Mouse (Mus musculus) CD4-positive, CD25-positive, alpha-beta regulatory T cell, adult 4 months (primary cell): ENCODE measurements at regions not wholly inside any gene's neighbourhood (a gene's known extent, or its start where the extent isn't known, plus 50 kb on each side); places are given as distances from the start of the nearest gene placed in this dataset.

Source experiments
- ATAC-seq: one replicate; pipeline ENCODE4 v1.8.0; 2017

DNA sequence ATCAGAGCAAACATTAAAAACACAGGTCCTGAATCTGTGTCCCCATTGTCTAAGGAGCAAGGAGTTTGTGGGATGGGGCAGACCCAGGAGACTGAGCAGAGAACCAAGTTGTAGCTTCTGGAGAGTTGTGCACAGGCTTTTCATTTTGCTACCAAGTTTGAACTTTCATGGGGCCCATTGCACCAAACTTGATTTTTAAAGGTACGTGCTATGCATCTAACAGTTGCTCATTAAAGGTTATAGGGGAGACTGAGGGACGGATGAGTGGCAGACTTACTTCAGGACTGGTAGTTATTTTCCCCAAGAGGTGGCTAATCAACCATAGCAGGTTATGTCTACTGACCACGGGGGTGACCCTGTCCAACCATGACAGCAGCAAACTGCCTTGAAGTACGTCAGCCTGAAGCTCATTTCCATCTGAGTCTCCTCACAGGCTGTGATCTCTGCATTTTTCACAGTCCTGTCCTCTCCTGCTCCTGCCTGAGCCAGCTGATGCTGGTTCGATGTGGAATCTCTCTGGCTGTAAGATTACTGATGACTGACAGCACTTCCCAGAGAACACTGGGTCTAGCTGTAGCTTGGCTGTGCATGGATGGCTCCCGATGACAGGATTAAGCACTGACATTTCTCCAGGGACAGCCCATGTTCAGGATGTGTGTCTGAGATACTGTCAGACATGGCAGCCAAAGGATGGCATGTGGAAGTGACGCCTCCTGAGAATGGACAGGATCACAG, 590.9 kb upstream of the Plxna2 start:
- no peak for ATAC-seq

GRCm38 (mm10) chr1:194026213-194026612, 591.8 kb upstream of the Plxna2 start:
- ATAC-seq: no peak

DNA sequence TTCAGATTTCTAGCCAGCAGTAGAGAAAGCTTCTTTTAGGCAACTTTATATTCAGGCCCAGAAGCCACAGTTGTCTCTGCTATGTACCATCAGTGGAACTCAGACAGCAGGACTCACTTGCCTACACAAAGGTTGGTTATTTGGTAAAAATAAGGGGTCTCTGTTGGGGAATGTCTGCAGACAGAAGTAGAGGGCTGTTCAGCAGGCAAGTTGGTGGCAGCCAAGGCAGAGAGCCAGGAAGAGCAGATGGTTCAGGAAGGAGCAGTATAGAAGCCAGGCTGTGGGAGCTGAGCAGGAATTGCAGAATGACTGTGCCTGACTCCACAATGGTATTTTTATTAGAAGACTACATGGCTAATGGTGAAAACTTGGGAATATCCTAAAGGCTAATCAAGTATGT, 598.7 kb upstream of the Plxna2 start:
- ATAC-seq: no peak

DNA sequence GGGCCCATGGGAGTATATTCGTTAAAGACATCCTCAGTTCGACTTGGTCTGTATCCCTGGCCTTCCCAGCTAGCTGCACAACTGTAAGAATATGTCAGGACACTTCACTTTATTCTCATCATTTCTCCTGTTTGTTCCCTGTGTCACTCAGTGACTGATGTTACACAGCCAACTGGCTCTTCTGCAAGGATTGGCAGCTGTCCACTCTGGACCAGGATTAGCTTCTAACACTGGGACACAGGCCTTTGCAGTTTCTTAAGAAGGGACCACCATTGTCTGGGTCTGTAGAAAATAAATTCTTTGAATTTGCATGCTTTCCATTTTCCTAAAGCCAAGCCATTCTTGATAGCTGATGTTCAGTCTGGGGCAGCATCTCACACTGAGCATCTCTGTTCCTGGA, 622.1 kb upstream of the Camk1g start:
- ATAC-seq: no peak

- ATAC-seq: no peak
These were observed 620.0 kb upstream of the Camk1g start for GRCm38 (mm10) chr1:193989956-193990675.

DNA sequence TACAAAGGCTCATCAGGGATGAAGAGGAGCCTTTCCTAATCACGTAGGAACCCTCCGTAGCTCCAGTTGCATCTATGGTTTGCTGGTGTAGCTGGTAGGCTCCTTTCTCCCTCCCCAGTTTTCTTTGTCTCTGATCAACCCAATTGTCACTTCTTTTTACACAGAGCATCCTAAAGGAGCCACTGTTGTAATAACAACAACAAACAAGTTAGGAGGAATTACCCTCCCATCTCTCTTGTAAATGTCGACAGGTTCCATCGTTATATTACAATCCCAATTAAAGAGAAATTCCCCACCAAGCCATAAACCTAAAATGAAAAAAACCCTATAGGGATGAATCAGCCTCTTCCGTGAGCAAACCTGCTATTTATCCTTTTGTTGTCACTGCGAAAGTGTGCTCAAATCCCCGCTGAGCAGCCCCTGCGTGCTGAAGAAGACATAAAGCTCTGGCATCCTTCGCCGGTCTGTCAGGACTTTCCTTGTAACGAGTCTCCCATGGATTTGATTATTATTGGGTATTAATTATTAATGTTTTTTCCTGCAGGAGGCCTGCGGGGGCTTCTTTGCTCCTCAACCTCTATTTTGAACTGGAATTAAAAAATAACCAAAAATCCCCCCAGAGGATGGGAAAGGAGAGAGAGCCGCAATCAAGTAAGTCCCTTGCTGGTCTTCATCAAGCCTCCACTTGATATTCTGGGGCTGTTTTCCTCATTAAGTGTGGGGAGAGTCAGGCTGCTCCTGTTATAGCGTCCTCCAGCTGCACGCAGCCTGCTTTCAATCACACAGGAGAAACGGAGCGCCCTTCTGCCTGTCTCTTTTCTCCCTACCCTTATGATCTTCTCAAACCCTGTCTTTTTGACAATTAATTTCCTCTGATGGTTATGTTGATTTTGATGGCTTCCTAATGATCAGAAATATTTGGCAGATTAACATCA, 619.1 kb upstream of the Camk1g start:
- no peak for ATAC-seq

DNA sequence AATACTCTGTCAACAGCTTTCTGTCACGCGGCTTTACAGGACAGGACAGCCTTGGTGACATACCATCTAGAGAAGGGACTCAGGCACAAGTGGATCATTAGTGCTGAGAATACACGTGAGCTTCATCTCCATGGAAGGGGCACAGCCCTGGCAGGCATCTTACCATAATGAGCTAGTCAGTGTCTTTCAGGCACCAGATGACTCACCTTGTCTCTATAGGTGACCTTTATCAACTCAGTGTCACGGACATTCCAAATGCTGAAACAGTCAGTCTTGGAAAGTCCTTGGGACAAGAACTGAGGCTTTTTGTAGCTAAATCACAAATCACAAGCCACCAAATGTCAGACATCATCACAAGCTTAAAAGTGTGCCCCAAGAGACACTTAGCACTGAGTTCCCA, 610.5 kb upstream of the Camk1g start:
- no peak for ATAC-seq

DNA sequence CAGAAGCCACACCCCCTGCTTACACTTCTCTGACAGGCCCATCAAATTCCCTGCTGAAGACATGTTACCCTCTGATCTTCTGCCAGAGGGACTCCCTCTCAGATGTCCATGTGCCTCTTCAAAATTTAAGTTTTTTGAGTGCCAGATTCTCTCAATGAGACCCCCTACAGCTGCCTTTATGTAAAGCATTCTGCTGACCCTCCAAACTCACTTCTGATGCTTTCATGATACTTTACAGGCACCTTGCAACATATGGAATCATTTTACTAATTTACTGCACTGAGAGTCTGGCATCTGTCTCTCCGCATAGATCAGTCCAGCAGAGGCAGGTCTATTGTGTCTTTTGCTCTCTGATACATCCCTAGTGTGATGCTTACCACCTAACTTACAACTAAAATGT, 601.4 kb upstream of the Camk1g start:
- no peak for ATAC-seq

GRCm38 (mm10) chr1:193969264-193969908, 599.3 kb upstream of the Camk1g start:
- no peak for ATAC-seq

DNA sequence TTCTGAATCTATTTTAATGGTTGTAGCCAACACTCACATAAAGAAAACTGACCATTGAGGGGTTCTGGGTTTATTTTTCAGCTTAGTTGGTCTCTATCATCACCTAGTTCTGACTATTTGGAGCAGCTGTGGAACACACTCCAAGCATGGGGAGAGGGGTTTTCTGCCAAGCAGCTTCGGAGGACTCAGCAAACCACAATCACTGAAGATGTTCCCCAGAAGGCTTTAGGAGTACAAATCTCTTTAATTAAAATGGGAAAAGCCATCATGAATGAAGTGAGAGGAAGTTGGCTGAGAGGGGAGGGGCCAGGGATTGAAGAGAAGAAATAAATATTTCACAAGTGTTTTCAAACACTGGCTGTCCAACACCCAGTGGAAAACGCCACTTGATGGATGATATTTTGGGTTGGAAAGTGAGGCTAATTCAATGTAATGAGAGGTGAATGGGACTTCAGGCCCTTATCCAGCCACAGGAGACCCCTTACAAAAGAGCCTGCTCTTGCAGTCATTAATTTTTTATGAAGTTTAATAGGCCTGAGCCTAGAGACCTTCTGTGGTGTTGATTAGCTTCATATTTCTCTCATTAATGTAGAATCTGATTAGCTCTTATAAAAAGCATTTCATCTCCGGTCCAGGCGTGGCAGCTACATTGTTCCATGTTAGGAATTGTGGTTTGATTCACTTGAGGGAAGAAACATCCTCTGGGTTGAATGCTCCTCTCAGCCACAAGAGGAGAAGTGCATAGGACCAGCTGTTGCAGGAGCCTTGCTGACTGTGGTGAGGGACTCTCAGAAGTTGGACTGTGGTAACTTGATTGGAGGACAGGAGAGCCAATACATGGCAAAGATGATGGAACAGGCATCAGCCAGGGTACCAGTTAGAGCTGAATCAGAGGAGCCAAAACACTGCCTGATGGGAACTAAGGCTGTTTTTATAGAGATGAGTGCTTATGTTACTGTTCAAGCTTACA, 598.1 kb upstream of the Camk1g start:
- no peak for ATAC-seq

DNA sequence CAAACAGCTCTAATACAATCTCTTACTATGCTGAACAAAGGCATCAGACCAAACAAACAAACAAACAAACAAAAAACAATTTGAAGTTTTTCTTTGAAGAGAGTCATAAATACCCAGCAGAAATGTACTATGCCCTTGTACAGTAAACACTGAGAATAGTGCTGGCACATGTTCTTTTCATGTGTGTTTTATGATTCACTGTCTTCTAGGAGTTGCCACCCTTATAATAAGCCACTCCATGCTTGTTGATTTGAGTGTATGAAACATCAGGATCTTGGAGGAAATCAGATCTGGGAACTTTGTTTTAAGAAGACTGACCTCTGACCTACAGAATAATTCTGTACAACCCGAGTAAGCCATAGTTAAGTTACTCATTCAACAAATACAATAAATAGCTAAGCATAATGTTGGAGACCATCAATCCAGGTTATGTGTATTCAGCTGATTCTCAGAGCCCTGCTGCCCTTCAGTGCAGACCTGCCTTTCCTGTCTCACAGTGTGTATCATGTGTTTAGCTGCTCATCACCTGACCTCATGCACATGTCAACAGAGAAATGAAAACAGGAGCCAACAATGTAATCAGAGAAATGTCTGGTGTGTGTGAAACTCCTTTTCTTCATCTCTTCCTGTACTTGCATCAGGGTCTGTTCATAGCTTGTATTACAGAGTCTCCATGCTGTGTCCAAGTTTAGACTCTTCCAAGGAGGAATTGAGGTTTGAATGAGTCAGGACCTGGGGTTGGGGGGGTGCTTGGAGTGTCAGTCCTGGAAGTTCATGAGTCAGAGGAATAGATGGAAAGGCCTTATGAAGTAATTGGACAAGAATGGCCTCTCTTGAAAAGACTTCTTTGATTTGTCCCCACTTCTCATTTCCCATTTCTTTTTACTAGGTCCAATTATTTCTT, 596.8 kb upstream of the Camk1g start:
- ATAC-seq: no peak

GRCm38 (mm10) chr1:193965278-193965677, 595.2 kb upstream of the Camk1g start:
- ATAC-seq: no peak

GRCm38 (mm10) chr1:193951936-193952335, 581.8 kb upstream of the Camk1g start:
- ATAC-seq: no peak

- no peak for ATAC-seq
These were observed 579.7 kb upstream of the Camk1g start for GRCm38 (mm10) chr1:193949817-193950216.

DNA sequence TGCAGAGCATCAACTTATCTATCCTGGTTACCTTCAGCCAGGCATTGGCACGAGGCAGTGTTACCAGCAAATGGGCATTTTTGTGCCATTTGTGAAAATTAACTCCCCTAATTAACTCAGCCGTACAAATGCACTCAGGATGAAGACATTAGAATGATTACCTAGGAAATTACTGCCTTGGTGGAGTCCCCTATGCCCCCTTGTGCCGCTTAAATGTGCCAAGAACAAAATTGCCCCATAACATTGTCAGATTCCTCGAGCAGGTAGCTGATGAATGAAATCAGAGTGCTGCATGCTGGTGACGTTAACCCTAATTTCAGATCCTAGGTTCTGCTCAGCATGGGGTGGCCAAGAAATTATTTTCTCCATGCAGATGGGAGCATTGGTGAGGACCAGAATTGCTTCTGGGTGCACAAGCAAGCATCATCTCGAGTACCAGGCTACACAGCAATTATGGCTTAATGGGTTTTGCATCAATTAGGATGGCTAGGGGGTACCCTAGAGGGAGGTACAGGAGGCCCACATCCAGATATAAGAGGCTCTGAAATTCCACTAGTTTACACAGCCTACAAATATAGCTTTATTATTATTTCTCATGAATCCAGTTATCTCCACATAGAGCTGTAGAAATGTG, 577.0 kb upstream of the Camk1g start:
- ATAC-seq: no peak

DNA sequence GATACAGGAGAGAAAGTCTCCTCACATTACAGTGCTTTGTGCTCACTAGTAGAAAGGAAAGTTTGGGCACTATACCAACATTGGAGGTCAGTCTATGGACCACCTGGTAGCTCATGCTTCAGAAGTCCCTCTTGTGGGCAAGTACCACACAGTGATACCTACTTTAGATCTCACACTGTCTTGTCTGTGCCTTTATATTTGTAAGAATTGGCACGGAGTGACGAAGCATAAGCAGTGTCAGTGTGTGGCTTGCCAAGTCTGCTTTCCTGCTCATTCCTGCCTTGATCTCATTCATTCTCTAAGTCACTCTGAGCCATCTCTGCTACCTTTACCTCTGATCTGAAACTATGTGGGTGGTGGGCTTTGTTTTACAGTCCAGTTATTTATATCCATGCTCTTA, 565.9 kb upstream of the Camk1g start:
- ATAC-seq: no peak

- no peak for ATAC-seq
These were observed 564.2 kb upstream of the Camk1g start for GRCm38 (mm10) chr1:193934308-193934707.

- ATAC-seq: no peak
These were observed 561.1 kb upstream of the Camk1g start for GRCm38 (mm10) chr1:193931131-193931729.

GRCm38 (mm10) chr1:193928607-193929006, 558.5 kb upstream of the Camk1g start:
- ATAC-seq: no peak
